Mouse (Mus musculus) urinary bladder, postnatal 10 days (tissue): ENCODE measurements at regions not wholly inside any gene's neighbourhood (a gene's known extent, or its start where the extent isn't known, plus 50 kb on each side); places are given as distances from the start of the nearest gene placed in this dataset.

Experiments used
- DNase-seq: peaks from one replicate; pipeline ENCODE4 v3.0.0; 2022; ENCODE audit warnings: low spot score

DNA sequence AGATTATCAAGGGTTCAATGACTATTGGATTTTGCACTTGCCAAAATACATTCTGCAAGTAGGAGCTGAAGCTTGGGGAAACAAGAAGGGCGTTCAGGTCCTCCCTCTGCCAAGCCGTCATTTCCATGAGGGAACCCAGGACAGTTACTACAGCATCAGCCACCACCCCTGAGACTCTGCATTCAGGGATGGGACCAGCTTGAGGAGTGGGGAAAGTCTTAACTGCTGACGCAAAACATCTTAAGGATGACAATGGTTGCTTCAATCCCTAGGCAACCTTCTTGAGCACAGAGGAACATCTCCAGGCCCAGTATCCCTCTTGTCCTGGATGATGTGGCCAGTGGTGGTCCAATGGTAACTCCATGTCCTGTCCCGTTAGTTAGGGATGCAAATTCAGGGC, 137.2 kb upstream of the Noct start:
- no peak for DNase-seq

DNA sequence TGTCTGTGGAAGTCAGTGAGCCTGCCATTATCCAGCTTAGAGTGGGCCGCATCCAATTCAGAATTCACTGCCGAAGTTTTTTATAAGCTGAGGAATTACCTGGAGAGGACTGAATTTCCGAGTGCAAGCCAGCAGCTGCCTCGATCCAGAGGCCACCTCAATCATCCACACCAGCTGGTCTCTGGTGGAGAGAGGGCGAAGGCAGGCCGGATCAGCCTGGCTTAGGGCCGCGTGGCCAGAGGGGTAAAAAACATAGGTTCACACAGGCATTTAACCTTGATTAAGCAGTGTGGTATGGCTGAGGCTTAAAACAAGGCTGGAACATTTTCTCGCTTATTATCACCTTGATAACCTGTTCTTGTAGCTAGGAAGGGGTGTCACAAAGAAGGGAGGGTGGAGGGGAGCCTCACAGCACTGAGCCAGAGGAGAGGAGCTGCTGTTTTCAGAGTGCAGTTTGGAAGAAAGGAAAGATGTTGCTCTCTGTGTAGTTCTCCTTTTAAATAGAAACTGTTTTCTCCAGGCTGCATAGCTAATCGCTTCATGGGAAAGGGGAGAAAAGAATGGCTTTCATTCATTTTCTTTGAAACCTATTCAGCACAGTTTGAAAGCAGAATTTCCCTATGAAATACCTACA, 135.1 kb upstream of the Noct start:
- DNase-seq, result no peak

DNA sequence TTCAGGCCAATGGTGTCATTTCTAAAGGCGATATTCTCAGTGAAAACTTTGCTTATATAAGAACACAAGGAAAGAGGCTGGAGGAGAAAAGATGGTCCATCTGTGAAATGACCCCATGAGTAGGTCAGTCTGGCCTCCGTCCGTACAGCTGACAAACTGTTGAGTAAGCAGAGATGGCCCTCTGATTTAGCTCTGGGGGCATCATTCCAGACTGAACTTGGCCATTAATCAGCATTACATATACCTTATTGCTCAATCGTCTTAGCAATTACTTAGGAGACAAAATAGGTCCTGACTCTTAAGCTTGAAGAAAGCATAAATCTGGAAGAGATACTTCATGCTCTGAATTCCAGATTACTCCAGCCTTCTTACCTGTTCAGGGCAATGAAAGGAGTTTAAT, 132.8 kb upstream of the Noct start:
- DNase-seq, result no peak

DNA sequence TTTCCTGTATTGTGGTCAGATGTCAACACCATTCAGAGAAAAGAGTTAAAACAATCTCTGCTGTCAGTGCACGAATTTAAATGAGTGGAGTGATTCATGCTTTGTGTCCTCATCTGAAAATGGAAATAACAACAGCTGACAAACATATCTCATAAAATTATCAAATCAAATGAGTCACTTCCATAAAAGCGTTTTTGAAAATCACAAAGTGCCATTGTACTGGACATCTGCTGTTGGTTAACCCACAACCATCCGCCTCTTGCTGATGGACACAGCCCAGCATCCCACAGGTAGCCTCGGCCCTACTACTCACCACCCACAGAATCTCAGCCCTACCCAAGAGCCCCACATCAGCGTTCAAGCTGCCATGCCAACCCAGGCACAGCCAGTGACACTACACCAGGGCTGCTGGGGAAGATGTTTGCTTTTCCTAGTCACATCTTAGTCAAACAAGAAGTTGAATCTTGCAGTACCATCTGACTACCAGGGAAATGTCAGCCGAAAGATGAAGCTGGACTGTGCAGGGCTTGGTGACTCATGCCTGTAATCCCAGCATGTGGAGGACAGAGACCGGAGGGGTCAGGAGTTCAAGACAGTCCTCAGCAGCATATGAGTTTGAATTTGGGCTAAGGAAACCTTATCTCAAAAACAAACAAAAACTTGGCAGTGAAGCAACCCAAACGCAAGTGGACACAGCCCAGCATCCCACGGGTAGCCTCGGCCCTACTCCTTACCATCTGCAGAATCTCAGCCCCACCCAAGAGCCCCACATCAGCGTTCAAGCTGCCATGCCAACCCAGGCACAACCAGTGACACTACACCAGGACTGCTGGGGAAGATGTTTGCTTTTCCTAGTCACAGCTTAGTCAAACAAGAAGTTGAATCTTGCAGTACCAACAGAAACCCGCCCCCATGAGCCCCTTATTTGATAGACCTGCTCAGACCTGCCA, 131.9 kb upstream of the Noct start:
- DNase-seq, result no peak

DNA sequence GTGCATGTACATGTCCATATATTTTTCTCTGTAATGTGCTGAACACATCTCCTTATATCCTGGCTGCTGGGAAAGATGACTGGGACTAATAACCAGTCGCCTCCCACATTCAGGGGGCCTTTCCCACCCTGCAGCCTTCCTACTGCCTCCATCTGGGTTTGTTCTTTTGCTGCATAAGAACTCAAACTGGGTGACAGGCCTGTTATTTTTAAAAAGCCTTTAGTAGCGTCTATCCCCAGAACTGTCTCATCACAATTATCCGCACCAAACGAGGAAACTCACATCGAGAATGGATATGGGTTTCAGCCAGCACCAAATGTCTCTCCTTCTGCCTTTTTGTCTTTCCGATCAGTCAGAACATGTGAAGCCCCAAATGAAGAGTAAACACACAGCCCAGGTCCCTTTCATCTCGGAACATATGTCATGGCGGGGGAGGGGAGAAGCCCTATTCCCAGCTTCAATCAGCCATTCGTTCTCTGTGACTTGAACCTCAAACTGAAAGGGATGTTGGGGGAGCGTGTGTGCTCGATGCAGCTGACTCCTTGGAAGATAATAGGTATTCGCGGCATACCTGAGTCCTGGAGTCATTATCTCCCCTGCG, 128.3 kb upstream of the Noct start:
- DNase-seq, result no peak

DNA sequence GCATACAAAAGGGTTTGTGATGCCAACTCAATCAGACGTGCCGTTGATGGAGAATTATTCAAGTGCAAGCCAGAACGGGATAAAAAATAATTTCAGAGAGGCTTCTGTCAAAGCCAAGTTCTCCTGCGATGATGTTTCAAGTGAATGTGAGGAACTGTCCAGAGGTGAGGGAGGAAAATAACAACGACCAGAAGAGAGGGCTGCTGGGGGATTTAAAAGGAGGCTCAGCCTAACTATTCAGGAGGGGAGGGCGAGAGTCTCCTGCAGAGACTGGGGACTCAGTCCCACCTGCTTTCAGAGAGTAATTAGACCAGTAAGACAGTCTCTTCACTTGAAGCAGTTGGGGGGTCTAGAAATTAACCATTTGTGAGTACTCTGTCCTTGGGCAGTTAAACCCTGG, 127.7 kb upstream of the Noct start:
- no peak for DNase-seq

DNA sequence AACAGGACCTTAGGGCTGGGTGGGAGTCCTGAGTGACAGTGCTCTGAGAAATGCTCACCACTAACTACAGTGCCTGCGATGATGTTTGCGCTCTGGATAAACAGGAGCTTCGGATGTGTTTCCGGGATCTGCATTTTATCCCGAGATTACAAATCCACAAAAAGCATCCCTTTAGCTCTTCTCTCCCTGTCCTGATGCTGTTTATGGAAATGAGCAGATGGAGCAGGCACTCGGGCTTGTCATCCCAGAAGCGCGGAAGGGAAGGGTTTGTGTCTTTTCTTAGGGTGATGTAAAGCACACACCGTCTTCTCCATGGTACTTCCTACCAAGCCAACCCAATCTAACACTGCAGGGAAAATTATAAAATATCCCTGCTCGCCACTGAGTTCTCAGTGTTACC, 126.9 kb upstream of the Noct start:
- no peak for DNase-seq

DNA sequence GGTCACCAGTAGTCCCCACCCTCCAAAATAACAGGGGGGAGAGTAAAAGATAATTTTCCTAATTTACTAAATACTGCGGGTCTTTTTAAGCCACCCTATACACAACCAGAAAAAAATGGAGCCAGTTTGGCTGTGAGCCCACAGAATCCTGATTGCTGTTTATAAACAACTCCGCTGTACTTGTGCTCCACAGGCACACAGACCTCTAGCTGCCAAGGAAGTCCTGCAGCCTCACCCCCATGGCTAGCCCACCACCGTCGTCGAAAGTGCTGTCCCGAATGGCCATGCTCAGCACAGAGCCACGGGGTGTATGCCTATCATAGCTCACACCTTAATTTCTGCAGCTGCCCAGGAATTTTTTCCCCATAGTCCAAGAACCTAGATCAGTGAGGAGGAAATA, 124.3 kb upstream of the Noct start:
- DNase-seq, result no peak

DNA sequence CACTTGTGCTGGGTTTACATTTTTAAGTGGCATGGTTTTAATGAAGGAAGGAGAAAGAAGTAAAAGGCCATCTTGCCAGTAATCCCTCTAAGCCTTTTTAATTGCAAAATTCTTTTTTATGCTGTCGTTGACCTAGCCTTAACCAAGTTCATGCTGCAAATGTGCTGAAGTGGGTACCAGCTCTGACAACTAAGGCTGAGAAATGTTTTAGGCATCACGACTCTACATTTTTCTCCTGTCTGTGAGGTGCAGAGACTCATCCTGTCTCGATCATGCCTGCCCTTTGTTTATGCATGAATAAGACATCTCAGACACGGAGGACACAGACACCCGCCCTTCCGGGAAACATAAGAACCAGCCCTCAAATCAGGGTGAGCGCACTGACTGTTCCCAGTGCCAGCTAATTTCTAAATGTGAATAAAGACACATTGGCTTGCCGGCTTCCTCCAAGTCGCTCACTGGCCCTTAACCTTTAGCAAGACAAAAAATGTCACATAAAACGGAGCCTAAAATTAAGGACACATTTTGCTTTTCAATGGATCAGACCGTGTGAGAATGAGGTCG, 115.5 kb upstream of the Noct start:
- no peak for DNase-seq

DNA sequence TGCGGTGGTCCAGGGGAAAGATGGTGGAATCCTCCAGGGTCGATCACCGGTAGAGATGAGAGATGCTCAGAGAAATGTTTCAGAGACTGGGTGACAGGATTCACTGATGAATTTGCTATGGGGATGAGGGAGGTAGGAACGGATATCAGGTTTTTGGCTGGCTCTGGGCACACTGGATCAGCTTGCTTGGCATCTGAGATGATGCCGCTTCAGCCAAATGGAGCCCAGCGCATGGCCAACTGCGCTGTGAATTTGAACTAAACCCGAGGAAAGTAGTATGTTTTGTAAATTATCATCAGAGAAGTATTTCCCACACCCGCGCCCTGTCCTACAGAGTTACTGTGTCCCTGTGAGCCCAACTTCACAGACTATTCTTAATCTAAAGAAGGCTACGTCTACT, 113.0 kb upstream of the Noct start:
- no peak for DNase-seq

DNA sequence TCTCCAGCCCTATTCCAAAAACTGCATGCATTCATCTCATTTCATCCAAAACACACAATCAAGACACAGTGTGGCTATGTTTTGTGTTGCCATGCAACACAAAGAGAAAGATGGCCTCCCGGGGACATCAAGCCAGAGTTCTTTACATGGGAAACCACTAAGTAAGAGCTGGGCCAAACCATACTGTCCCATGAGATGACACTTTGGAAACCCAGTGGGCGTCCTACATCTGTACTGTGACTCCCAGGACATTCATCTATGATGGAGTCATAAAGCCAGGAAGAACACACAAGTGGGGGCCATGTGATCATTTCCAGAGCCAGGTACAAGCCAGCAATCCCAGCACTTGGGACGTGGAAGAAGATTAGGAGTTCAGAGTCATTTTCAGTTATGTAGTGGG, 111.9 kb upstream of the Noct start:
- no peak for DNase-seq

DNA sequence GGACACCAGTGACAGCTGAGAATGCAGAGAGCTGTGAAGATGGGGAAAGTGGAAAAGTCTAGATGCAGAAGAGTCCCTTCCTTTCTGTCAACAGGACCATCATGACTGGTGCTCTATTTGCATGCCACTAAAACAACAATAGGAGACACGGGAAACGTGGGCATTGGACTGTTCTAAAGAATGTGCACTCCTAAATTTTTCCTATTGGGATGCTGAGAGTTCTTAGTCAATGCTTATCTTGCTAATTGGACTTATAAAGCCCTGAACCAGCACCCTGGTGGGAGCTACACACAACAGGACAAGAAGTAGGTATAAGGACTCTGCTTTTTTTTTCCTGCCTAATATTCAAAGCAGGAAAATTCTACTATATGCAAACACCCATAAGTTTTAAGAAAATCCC, 108.3 kb upstream of the Noct start:
- DNase-seq, result no peak

DNA sequence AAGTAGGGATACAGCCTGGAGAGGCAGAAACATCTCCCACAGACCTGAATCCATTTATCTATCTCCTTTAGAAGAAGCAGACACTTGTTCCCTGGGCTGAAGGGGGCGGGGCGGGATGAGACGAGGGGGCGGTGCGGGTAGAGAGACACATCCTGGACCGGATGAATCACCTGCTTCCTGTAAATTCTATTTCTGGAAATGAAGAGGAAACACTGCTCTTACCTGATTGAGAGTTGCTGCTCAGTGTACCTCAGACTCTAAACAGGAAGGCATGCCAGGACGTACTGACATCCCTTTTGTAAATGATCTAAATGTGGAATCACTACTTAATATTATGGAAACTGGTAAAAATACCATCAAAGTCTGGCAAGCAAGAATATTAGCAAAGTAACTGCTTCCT, 105.5 kb upstream of the Noct start:
- DNase-seq, result no peak

DNA sequence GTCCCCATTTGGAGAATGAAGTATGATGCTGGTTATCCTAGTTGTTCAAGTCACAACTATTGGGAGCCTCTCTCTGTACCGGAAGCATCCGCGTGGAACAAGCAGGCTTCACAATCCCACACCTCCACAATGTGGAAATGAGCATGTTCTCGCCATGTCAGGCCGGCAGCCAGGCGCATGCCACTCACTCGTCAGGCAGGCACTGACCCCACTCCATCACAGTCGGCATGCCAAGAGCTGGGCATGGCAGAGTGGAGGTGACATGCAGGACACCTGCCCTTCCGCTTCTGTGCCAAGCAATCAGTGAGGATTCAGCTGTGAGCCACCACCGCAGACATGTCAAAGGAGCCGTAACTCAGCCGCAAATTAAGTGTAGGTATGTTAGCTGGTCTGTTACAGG, 103.7 kb upstream of the Noct start:
- DNase-seq, result no peak

DNA sequence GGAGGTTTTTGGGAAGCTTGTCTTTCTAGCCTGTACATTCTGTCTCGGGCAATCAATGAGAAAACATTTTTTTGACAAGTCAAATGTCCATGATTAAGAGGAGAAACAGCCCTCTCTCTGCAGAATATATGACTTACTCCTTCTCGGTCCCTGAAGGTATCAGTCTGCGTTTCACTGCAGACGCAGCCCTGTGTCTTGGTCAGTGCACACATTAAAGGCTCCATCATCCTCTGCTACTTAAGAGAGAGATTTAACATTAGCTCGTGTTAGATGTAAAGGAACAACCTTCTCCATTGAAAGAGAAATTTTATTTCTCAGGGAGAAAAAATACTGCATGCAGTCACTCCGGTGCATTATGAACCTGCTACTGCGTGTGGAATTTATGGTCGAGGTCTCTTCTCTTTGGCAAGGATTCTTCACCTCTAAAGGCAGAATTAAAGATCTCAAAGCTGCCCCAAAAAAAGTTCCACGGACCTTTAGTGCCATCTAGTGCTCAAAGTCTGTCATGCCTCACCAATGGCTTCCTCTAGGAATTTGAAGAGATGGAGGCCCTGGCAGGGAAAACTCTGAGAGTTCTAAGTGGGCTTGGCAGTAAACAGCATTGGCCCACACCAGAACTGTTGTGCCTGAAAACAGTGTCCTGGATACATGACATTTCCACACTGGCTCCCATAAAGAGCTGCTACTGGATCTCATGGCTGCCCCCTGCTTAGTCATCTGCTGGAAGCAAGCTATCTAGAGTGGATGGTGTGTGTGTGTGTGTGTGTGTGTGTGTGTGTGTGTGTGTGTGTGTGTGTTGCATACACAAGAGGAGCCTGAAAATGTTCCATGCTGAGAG, 102.3 kb upstream of the Noct start:
- no peak for DNase-seq

DNA sequence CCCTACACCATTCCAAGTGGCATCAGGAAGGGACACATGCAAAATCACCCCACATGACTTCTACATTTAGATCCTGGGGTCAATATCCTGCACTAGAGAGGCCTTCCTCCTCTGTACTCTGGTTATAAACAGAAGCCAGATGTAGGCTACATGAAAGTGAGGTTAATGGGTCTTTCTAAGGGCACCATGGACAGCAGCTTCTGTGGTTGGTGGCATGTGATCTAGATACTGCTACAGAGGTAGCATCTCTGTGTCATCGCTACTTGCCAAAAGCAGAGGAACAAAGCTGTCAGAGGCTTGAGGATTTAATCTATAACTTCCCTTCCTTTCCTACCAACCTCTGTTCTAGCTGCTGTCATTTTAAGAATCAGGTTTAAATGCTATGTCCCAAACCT, 101.7 kb upstream of the Noct start:
- DNase-seq, result no peak

DNA sequence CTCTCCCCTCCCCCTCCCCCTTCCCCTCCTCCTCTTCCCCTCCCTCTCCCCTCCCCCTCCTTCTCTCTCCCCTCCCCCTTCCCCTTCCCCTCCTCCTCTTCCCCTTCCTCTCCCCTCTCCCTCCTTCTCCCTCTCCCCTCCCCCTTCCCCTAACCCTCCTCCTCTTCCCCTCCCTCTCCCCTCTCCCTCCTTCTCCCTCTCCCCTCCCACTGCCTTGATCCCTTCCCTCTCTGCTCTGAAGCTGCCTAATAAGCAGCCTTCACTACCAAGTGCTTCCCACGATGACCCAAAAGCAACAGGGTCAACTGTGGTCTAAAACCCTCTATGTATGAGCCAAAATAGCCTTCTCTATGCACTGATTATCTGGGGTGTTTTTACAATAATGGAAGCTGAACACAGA, 96.4 kb upstream of the Noct start:
- DNase-seq, result no peak

DNA sequence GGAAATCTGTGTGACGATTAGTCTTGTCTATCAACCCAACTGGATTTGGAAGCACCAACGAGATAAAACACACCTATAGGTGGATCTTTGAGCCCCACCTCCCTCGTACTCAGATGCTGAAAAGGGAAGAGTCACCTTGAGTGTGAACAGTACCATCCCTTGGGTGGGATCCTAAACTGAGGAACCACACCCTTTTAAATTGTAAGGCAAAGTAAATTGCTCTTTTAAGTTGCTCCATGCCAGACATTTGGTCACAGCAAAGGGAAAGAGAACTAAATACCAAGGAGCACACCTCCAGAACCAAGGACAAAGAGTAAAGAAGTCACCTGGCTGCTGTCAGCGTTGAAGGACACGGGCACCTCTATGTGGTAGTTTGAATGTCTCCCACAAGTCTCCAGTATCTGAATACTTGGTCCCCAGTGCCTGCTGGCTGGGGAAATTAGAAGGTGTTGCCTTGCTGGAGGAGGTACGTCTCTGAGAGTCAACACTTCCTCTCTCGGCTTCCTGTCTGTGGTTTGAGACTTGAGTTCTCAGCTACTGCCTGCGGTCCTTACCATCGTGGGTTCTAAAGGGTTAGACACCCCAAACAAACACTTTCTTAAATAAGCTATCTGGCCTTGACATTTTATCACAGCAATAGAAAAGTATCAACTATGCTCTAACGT, 95.6 kb upstream of the Noct start:
- DNase-seq, result no peak

DNA sequence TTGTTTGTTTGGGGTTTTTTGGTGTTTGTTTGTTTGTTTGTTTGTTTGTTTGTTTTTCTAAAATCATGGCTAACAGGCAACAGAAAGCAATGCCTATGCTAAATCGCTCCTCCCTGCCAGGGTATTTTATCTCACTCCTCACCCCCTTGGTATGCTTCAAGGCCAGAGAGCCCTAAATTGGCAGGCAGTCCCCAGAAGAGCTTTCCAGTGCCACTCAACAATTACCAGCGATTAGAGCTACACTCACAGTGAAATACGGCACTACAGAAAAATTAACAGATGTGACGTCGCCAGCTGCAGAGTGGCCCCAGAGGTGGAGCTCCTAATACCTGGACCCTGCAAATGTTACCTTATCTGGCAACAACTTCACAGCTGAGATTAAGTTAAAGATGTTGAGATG, 93.5 kb upstream of the Noct start:
- DNase-seq, result no peak

DNA sequence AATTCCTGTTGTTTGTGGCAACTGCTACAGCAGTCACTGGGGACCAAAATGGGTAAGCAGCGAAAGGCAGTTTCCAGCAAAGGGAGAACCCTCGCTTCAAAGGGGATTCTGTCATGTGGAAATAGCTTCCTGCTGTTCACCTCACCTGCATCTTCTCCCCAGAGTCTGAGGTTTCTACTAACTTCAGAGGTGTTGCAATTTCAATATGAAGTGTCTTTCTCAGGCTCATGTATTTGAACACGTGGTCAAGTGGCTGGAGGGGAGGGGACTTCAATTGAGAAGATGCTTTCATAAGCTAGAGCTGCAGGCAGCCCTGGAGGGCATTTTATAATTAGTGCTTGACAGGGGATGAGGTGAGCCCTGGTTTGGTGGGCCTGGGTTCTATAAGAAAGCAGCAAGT, 92.9 kb upstream of the Noct start:
- no peak for DNase-seq

DNA sequence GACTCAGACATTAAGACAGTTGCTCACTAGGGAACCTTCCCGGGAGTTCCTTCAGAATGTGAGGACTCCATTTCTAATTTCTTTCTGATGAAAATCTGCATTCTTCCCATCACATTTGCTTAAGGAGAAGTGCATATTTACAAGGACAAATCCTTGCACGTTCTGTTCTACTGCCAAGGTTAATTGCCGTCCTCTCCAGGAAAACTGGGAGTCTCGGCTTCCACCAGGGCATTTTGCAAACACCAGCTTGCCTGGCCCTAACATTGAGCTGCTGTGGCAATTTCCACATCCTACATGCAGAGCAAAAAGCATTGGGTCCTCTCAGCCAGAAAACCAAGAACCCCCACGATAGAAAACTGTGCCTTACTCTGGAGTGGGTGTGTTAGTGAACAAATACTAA, 91.5 kb upstream of the Noct start:
- no peak for DNase-seq

DNA sequence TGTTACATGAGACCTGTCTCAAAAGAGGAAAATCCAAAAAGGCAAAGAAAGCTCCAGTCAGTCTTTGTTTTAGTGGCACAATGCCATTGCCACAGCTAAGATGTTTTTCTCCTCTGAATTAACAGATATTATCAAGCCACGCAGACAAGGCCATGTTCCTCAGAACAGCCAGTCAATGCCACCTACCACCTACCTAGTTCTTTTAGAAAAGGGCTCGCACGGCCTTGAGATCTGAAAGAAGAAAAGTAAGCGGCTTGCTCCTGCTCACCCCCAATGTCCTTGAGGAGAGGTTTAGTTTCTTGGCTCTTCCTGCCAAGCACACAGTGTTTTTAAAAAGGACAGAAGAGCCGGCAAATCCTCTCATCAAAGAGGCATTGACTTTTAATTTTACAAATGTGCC, 88.7 kb upstream of the Noct start:
- DNase-seq, result no peak
